In genomic region chr1:191075199-191075883, GRCm38 (mm10) we compare ENCODE assay signal across 8 mouse cellular contexts. TPM values are rescaled to one million over a fixed set of nuclear protein-coding genes. Genes with fewer than 3 reads are reported as not detected.
DNase-seq lines count a peak whose midpoint lies in the region.
"Had no signal": no experiment of that assay in that cellular context is flagged by ENCODE, and none has a peak within 500 bp of the region (broad histone marks: within the 10 kb centered on the region; RNA-seq: fewer than 3 reads in every experiment).

No protein-coding gene starts in this region.

- peak; percentile 55 for DNase-seq in urinary bladder, postnatal 14 days (ENCODE audit: low spot score)
- no peak for DNase-seq in urinary bladder, postnatal 4 days (ENCODE audit: low spot score in 2 of 2)
- peak; percentile 82 for DNase-seq in brain, adult 2 months (ENCODE audit: low read depth, low spot score)
- DNase-seq in gastrocnemius, adult 18-20 months (ENCODE audit: low spot score) = peak; percentile 50
- peak; percentile 76 for DNase-seq in kidney, adult 9 months
- peak; percentile 64 for DNase-seq in lung, adult 18-20 months
- DNase-seq in right cerebral cortex, postnatal 14 days = peak; percentile 56

RNA-seq across cellular contexts. Expression of gene Nsl1, which starts 12.5 kb away (rescaled TPM):
- total RNA-seq in gastrocnemius, adult 18-20 months (2021) = under 1 TPM; 0.17 to 0.18 TPM

RNA-seq across cellular contexts. Expression of gene Tatdn3, which starts 12.6 kb away (rescaled TPM):
- 10 to 100 TPM; 12.3 to 13.5 TPM for total RNA-seq in gastrocnemius, adult 18-20 months (2021)

RNA-seq across cellular contexts. Expression of gene Batf3, which starts 22.3 kb away (rescaled TPM):
- total RNA-seq in gastrocnemius, adult 18-20 months (2021) = not detected
- total RNA-seq: gastrocnemius, postnatal 36 days had no signal

RNA-seq across cellular contexts. Expression of gene Spata45, which starts 38.9 kb away (rescaled TPM):
- not detected for total RNA-seq in gastrocnemius, adult 18-20 months (2021)
- total RNA-seq: gastrocnemius, postnatal 36 days had no signal

RNA-seq across cellular contexts. Expression of gene Flvcr1, which starts 49.4 kb away (rescaled TPM):
- total RNA-seq in gastrocnemius, adult 18-20 months (2021) = 10 to 100 TPM; 11.5 to 13.8 TPM

Comparison
In these comparisons a context has a peak if more than half of its experiments do, and no peak if none do; other contexts are left out.
1. DNase-seq: peak in urinary bladder, postnatal 14 days (single experiment), brain, adult 2 months (single experiment), gastrocnemius, adult 18-20 months (single experiment), kidney, adult 9 months (single experiment), lung, adult 18-20 months (2 of 2) and right cerebral cortex, postnatal 14 days (single experiment); none in urinary bladder, postnatal 4 days (0 of 2).